Mouse (Mus musculus) megakaryocyte, embryonic 14.5 days (primary cell): ENCODE results near the gene Ppp2r5b. TPM values are rescaled to one million over a fixed set of nuclear protein-coding genes. Genes with fewer than 3 reads are reported as not detected.
A peak's percentile ranks its signal among the peaks of the same experiment; 100 is the strongest.

Source experiments
- H3K27me3 ChIP-seq: replicated peaks from 2 replicates; pipeline ENCODE3; 2012; ENCODE audit warnings: inconsistent platforms
- H3K36me3 ChIP-seq: replicated peaks from 2 replicates; pipeline ENCODE3; 2012; ENCODE audit warnings: low read length, inconsistent platforms, mixed read lengths
- H3K4me1 ChIP-seq: 2 replicates; pipeline ENCODE4 v1.6.1; 2012; ENCODE audit warnings: inconsistent platforms
- H3K4me3 ChIP-seq: replicated peaks from 2 replicates; pipeline ENCODE3; 2012; ENCODE audit warnings: moderate library complexity, mild to moderate bottlenecking, inconsistent platforms
- H3K9me3 ChIP-seq: 2 replicates; pipeline ENCODE4 v1.6.1; 2012; ENCODE audit warnings: inconsistent platforms
- FLI1 ChIP-seq: IDR thresholded peaks from 2 replicates; pipeline ENCODE4 v1.6.1; 2012; ENCODE audit warnings: low read length, inconsistent platforms, mixed read lengths
- GATA1 ChIP-seq: IDR thresholded peaks from 3 replicates; pipeline ENCODE4 v1.6.1; 2012; ENCODE audit warnings: mixed read lengths, low read length, inconsistent platforms, borderline replicate concordance
- polyA plus RNA-seq: library from polyadenylated mRNA; stranded (reverse); fragments of >175 nt; gene quantifications from 2 replicates; pipeline ENCODE4 v1.2.3, GENCODE M21; 2012; ENCODE audit warnings: low replicate concordance; ENCODE audit not compliant: insufficient read depth

Gene Ppp2r5b
- polyA plus RNA-seq, 1 experiment = 26.0 TPM

GRCm38 (mm10) chr19:6260946-6261345 lies 25.3 kb upstream of the Ppp2r5b start:
- Histone ChIP-seq H3K36me3 (peaks cover 73% of the 10 kb centered on the region), H3K4me3 (no peak overlapping the region), H3K9me3 (peaks cover 4% of the 10 kb centered on the region; the same call in 1 of the 2 replicates), H3K4me1 (peaks cover 38% of the 10 kb centered on the region), H3K27me3 (no peaks in the 10 kb centered on the region)
- no peak for TF ChIP-seq FLI1
- no peak for TF ChIP-seq GATA1

GRCm38 (mm10) chr19:6260428-6260827 lies 24.8 kb upstream of the Ppp2r5b start:
- peaks cover 4% of the 10 kb centered on the region; the same call in 1 of the 2 replicates for H3K9me3 ChIP-seq
- no peak for TF ChIP-seq FLI1
- no peak for TF ChIP-seq GATA1
- H3K36me3 ChIP-seq = peaks cover 78% of the 10 kb centered on the region
- no peaks in the 10 kb centered on the region for H3K27me3 ChIP-seq
- H3K4me1 ChIP-seq = peaks cover 38% of the 10 kb centered on the region
- no peak overlapping the region for H3K4me3 ChIP-seq

- Histone ChIP-seq H3K4me1 (no peaks in the 10 kb centered on the region; the same call in 1 of the 2 replicates), H3K27me3 (no peaks in the 10 kb centered on the region), H3K4me3 (no peak overlapping the region), H3K9me3 (no peaks in the 10 kb centered on the region), H3K36me3 (peaks cover 93% of the 10 kb centered on the region)
- TF ChIP-seq FLI1 = no peak
- TF ChIP-seq GATA1 = no peak
Measured at GRCm38 (mm10) chr19:6253021-6253420, 17.3 kb upstream of the Ppp2r5b start.

- Histone ChIP-seq H3K27me3 (no peaks in the 10 kb centered on the region), H3K9me3 (no peaks in the 10 kb centered on the region), H3K4me3 (no peak overlapping the region), H3K4me1 (peaks cover 15% of the 10 kb centered on the region), H3K36me3 (peaks cover 89% of the 10 kb centered on the region)
- no peak for TF ChIP-seq GATA1
- TF ChIP-seq FLI1 = no peak
Measured at GRCm38 (mm10) chr19:6247526-6248300, 12.0 kb upstream of the Ppp2r5b start.

GRCm38 (mm10) chr19:6245806-6246205 lies 10.1 kb upstream of the Ppp2r5b start:
- TF ChIP-seq FLI1 = no peak
- TF ChIP-seq GATA1 = no peak
- Histone ChIP-seq H3K36me3 (peaks cover 70% of the 10 kb centered on the region), H3K4me3 (no peak overlapping the region), H3K27me3 (no peaks in the 10 kb centered on the region), H3K4me1 (peaks cover 24% of the 10 kb centered on the region), H3K9me3 (no peaks in the 10 kb centered on the region)

- Histone ChIP-seq H3K36me3 (peaks cover 51% of the 10 kb centered on the region), H3K4me3 (peak overlapping the region; percentile 24), H3K4me1 (peaks cover 41% of the 10 kb centered on the region)
Measured at GRCm38 (mm10) chr19:6243226-6243625, 7.6 kb upstream of the Ppp2r5b start.

GRCm38 (mm10) chr19:6242281-6242680 lies 6.6 kb upstream of the Ppp2r5b start:
- Histone ChIP-seq H3K36me3 (peaks cover 42% of the 10 kb centered on the region), H3K4me3 (peak overlapping the region; percentile 100), H3K27me3 (no peaks in the 10 kb centered on the region), H3K9me3 (no peaks in the 10 kb centered on the region), H3K4me1 (peaks cover 41% of the 10 kb centered on the region)
- no peak for TF ChIP-seq GATA1
- TF ChIP-seq FLI1 = no peak

More at GRCm38 (mm10) chr19:6243226-6243625, 7.6 kb upstream of the Ppp2r5b start:
- TF ChIP-seq FLI1 (no peak), GATA1 (no peak)
- H3K9me3 ChIP-seq = no peaks in the 10 kb centered on the region
- no peaks in the 10 kb centered on the region for H3K27me3 ChIP-seq

- Histone ChIP-seq H3K4me1 (peaks cover 47% of the 10 kb centered on the region), H3K9me3 (no peaks in the 10 kb centered on the region), H3K27me3 (no peaks in the 10 kb centered on the region), H3K4me3 (peak within 1 kb of the TSS; percentile 100), H3K36me3 (peaks cover 34% of the 10 kb centered on the region)
- no peak for TF ChIP-seq GATA1
- no peak for TF ChIP-seq FLI1
Measured at GRCm38 (mm10) chr19:6241274-6242107, 5.8 kb upstream of the Ppp2r5b start, which contains the start of gene Atg2a. Gene Atg2a, plus strand, starts transcription at chr19:6241668.

- H3K4me1 ChIP-seq = peaks cover 54% of the 10 kb centered on the region
- H3K9me3 ChIP-seq = no peaks in the 10 kb centered on the region
- TF ChIP-seq FLI1 (no peak), GATA1 (no peak)
- peaks cover 26% of the 10 kb centered on the region for H3K36me3 ChIP-seq
- no peaks in the 10 kb centered on the region for H3K27me3 ChIP-seq
- H3K4me3 ChIP-seq = peak overlapping the region; percentile 100
Measured at GRCm38 (mm10) chr19:6240725-6241124, 5.1 kb upstream of the Ppp2r5b start.
